Mouse (Mus musculus): ENCODE data around the gene Fgf11.
A peak's percentile ranks its signal among the peaks of the same experiment; 100 is the strongest.

The Fgf11 gene

DNA sequence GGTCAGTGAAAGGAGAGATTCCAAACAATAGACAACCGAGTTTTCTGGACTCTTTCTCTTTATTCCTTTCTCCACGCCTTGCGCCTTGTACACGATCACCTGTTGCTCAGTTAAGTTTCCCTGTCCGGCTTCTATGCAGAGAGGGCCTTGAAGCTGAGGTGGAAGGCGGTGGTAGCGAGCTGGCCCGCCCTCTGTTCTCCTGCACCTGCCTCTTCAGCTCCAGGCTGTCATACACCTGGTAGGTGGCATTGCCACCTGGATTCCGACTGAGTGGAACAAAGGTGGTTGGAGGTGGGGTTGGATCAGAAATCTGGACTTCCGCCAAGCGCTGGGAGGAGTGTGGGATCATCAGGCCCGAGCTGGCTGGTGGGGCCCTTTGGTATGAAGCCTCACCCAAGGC, 14.9 kb upstream of the Fgf11 start:
- DNase-seq (ENCODE audit: low read depth) = no peak

DNA sequence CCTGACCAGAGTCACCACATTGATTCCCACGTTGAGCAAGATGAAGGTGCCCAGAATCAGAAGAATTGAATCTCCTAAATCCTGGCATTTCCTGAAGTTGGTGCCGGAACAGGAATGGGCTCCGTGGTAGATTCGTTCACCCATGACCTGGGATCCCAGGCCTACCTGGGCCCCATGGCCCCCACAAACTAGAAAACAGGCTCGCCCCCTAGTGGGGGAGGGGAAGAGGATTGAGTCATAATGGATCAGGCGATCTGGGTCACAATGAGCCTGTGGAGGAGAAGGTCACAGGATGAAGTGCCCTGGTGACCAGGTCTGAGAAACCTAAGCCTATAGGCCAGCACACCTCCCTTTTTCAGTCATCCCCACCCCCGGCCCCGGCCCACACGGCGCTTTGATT, 13.5 kb upstream of the Fgf11 start, which contains the start of gene Gm39566:
Gene Gm39566 (minus strand): TSS at position 144 of the 400 bp plus-strand sequence.
- DNase-seq (ENCODE audit: low read depth) = no peak

DNA sequence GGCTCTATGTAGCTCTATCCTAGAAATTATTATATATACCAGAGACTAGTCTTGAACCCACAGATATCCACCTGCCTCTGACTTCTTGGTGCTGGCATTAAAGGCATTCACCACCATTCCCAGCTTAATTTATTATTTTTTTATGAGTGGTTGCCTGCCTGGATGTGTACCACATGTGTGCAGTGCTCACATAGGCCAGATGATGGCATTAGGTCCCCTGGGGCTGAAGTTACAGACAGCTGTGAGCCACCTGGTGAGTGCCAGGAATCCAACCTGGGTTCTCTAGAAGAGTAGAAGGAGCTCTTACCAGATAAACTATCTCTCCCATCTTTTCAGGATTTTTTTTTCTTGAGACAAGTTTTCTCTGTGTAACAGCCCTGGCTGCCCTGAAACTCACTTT, 8.6 kb upstream of the Fgf11 start:
- no peak for DNase-seq (ENCODE audit: low read depth)

DNA sequence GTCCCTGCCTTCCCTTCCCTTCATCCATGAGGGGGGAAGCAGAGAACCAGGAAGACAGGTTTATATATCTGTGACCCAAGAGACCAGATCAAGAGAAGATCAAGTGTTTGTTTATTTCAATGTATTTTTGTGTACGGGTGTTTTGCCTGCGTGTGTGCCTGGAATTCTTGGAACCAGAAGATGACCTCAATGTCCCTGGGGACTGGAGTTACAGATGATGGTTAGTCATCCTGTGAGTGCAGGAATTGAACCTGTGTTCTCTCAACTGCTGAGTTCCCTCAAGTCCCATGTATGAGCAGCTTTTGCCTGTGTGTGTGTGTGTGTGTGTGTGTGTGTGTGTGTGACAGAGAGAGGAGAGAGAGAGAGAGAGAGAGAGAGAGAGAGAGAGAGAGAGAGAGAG, 6.0 kb upstream of the Fgf11 start:
- DNase-seq (ENCODE audit: low read depth) = no peak

DNA sequence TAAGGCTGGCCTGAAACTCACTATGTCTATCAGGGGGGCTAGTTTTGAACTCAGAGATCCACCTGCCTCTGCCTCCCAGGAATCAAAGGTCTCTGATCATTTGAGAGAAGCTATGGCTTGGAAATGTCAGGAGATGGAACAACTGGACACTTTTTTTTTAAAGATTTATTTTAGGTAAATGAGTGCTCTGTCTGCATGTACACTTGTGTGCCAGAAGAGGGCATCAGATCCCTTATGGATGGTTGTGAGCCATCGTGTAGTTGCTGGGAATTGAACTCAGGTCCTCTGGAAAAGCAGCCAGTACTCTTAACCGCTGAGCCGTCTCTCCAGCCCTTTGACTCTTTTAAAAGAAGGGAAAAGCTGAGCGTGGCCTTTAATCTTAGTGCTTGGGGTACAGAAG, 4.7 kb upstream of the Fgf11 start:
- no peak for DNase-seq (ENCODE audit: low read depth)

DNA sequence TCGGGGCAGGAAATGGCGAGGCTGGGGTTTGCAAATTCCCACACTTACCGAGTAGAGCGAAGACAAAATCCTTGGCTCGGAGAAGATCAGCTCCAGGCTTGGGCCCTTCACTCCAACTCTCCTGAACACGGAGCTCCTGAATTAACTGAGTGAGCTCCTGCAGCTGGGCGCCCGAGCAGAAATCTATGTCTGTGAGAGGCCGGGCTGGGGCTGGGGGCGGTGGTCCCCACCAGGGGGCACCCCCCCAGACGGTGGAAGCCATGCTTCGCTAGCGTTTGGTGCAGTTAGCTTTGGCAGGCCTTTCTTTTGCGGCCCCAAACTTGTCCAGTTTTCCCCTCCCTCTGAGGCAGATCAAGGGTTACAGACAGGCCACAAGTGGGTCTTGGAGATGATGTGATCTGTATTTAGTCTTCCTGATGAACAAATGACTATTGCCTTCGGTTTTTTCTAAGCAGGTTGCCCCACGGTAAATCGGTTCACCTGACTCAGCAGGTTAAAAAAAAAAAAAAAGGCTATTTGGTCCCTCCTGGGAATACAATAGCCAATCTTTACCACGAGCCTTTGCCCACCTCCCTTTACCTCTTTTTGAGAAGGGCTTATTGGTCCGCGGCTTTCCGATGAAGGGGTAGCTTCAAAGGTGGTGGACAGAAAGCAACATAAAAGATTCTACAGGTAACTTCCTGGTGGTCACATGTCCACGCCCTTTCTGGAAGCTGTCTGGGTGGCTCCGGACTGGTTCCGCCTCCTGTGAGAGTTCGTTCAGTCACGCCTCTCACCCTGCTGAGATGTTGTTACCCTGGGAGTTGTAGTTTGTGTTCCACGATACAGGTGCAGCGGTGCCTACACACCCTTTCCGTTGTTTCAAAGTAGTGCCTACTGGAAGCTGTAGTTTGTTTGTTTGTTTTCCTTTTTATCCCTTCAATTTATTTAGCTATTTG, 3.6 kb upstream of the Fgf11 start, which contains the start of gene Tmem102:
Gene Tmem102 (minus strand): TSS at position 653 of the 938 bp plus-strand sequence.
- DNase-seq (ENCODE audit: low read depth) = no peak

DNA sequence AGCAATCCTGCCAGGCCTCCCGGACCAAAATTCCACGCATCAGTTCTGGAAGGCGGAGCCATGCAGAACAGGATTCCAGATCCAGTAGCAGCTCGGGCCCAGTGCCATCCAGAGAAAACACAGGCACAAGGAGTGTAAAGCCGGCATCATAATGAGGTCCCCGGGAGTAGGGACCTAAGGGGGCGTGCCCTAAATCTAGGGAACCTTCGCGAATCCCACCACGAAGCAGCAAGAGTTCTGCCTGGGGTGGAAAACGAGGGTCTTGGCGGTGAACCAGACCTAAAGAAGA, 2.9 kb upstream of the Fgf11 start:
- no peak for DNase-seq (ENCODE audit: low read depth)

DNA sequence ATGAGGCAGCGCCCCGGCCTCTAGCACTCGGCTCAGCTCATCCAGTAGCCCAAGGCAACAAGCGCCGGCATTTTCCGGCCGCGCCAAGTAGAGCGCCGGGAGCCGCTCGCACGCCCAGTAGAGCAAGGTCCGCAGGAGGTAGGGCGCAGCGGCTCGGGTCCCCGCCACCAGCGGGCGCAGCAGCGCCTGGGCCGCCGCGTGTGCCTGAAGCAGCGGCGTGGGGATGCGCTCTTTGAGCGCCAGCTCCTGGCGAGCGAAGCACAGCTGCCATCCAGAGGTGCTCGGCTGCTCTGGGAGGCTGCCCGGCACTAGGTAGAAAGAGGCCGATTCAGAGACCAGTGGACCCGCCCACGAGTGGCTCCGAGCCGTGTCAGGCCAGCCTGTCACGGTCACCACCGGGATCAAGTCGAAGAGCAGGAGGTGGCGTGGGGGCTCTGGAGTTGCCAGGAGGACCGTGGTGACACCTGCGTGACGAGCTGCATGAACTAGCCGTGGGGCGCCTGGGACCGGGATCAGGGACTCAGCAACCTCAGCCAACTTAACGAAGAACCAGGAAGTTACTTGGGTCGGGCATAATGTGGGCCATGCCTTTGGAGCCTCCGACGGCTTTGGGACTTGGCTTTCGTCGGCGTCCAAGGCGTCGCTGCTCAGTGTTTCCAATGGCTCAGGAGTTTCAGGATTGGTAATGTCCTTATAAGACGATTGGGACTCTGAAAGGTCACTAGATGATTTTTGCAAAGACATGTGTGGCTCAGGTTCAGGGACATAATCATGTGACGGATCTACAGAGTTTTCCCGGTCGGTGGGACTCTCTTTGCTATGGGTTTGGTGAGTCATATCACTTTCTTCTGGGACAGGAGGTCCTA, 2.4 kb upstream of the Fgf11 start:
- peak; percentile 42 for DNase-seq (ENCODE audit: low read depth)

DNA sequence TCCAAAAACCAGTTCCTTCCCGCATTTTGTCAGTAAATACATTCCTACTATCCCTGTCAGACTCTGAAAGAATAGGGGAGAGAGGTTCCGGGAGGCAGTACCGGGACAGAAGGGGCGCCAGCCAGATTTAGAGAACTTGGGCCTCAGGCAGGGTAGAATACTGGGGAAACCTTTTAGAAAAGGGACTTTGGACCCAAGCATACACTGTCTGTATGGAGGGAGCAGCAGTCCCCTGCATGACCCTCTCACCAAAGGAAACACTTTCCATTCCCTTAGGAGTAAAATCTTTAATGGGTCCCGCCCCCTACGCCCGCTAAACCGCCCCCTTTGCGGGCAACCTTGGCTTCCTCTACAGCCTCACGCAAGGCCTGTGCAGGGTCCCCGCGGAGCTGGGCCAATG, 1.7 kb upstream of the Fgf11 start:
- DNase-seq (ENCODE audit: low read depth) = no peak

DNA sequence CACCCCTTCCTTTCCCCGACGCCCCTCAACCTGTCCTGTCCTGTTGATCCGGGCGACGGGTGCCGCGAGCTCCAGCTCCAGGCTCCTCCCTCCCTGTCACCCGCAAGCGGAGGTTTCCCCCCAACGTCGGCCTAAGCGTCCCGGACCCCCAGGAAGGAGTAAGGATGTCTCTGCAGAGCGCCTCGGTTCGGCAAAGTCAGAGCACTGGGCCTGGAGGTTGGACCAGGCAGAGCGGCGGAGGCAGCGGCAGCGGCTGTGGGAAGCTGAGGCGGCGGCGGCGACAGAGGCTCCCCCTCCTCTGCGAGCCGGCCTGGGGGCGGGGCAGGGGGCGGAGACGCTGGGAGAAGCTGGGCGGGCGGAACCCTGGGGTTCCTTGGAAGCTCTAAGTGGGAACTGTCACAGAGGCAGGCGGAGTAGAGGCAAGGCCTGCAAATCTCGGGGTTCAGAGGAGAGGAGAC, 1.0 kb upstream of the Fgf11 start:
- peak; percentile 34 for DNase-seq (ENCODE audit: low read depth)

DNA sequence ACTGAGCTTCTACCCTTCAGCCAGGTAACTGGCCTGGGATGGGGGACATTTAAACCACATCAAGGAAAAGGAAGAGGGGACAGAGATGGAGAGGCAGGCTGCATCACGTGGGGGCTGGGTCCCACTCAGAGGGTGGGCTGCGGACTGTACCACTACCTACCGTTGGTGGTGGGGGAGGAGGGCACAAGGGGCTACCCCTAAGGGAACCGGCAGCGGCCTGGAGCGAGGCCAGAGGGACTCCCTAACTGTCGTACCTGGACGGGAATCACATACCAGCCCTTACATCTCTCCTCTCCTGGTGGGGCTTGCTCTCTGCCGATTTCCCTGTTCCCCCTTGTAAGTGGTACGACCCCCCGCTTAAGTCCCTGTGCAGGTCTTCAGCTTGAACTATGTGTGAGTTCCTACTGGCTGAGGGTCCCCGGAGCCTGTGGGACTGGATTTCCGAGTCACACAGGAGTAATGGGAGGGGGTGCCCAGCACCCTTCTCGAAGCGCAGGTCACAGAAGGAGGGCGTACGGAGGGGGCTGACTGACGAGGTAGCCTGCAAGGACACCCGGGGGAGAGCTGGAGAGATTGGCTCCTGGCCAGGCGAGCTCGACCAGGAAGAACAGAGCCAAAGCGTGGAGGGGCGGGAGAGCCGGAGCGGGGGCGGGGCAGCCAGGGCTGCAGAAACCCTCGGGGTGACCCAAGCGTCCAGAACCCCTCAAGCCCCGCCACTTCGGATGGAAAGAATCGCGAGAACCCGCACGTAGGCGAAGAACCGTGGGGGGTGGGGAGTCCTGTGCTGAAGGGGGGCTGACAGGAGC, 1.1 kb downstream of the Fgf11 start:
- no peak for DNase-seq (ENCODE audit: low read depth)

DNA sequence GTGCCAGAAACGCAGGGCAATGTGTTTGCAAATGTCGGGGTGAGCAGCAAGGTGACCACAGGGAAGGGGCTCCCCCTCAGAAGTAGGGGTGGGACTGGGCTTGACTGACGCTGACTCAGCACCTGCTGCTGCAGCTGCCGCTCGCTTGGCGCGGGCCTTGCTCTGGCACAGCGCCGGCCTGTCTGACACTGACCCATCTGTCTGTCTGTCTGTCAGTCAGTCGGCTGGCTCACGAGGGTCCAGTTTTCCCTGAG, 1.6 kb downstream of the Fgf11 start:
- no peak for DNase-seq (ENCODE audit: low read depth)

DNA sequence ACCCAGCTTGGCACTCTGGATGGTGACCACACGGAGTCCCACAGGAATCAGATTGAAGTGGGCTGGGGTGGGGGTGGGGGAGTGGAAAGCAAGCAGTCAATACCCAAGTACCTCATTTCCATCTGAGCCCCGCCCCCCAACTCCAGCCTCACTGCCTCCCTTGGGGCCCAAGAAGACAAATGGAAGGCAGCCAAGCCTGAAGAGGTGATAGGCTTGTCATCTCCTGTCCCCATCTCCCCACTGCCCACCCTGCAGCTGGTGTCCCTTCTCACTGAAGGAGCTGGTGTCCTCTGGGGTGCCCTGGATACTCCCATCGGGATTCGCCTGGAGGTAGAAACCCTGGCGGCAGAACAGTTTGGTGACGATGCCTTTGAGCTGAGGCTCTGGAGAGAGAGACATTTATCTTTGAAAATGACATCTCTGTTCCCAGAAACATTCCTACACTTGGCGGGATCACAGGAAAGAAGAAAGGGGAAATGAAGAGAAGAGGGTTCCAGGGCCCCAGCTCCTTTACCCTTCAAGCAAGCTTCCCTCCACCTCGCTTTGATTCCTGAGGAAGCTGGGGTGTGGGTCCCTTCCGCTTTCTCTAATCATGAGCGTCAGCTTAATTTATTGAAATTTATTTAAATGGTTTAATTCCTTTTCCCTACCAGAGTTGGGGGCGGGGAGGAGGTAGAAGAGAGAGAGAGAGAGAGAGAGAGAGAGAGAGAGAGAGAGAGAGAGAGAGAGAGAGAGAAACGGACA, 2.1 kb downstream of the Fgf11 start:
- DNase-seq (ENCODE audit: low read depth) = no peak

DNA sequence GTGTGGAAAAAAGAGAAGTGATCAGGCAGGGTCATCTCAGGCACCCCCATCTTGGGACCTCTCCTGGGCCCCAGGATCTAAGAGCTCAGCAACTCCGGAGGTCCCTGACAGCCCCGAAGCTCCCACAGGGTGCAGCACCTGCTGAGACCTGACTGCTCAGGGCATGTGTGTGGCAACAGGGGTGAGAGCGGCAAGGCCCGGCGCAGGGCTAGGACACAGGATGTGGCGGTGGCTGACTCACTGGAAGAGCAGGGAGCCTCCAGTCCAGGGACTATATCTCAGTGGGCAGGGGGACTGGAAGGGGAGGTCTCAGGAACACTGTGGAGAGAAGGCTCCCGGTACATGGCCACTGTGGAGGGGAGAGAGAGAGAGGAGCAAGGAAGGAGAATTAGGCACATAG, 3.7 kb downstream of the Fgf11 start:
- no peak for DNase-seq (ENCODE audit: low read depth)

DNA sequence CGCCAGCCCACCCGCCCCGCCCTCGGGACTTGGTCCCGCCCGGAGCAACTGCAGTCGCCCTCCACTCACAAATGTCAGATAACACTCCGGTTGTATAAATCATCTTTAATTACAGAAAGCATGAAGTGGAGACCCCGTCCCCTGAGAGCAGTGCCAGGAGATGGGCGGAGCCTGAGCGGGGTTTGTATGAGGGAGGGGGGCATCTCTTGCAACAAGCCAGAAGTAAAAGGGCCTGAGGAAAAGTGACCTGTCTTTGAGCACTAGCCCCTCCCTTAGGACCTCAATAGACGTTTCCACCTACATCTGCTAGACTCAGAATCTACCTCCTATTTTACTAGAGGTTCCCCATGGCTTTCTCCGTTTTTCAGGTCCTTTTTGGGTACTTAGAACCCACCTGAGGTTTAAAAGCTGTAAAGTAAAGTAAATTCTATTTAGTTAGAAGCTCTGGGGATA, 5.6 kb downstream of the Fgf11 start:
- no peak for DNase-seq (ENCODE audit: low read depth)

DNA sequence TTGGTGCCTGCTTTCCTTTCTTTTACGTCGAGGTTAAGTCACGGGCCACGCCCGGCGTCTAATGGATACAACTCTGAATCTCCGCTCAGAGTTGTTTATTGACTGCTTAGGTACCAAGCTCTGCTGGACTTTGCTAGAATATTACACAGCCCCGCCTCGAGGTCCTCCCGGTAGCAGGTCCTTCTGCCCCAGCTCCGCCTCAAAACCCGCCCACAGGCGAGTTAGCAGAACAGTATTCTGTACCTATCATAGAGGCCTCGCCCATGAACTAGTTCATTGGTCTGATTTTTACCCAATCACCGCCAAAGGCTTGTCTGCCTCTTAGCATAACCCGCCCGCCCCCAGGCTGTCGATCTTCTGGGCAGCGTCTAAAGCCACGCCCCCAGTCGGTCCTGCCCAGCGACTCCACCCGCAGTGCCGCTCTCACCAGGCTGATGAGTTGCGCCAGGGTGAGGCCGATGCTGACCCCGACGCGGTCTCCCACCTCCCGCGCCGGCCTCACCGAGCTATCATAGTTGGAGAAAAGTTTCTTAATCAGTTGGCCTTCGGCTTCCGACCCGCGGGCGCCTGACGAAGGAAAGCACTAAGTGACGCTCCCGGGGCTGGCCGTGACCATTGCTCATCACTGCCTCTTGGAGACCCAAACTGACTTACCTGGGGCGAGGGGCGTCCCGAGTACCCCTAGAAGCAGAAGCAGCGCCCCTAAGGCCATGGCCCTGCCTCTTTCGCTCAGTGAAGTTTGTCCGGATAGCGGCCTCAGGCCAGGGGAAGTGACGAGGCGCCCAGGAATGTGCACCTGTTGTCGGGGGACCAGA, 6.3 kb downstream of the Fgf11 start, which contains the start of gene Chrnb1:
Gene Chrnb1 (minus strand): TSS at position 776 of the 815 bp plus-strand sequence.
- DNase-seq (ENCODE audit: low read depth) = peak; percentile 96

DNA sequence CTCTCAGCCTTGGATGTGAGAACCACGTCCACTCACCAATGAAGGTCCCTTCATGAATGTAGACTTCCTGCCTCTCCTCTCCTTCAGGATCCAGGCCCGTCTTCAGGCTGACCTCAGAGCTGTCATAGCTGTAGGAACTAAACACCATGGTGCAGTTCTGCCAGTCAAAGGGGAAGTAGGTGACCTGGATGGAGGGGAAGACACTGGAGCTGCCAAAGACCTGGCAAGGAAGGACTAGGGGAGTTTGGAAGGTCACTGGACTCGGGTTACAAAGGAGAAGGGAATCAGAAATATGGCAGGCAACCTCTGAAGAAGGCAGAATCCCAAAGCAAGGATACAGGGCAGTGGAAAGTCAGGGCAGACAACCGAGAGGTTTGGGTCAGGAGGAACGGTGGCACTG, 8.2 kb downstream of the Fgf11 start:
- no peak for DNase-seq (ENCODE audit: low read depth)

DNA sequence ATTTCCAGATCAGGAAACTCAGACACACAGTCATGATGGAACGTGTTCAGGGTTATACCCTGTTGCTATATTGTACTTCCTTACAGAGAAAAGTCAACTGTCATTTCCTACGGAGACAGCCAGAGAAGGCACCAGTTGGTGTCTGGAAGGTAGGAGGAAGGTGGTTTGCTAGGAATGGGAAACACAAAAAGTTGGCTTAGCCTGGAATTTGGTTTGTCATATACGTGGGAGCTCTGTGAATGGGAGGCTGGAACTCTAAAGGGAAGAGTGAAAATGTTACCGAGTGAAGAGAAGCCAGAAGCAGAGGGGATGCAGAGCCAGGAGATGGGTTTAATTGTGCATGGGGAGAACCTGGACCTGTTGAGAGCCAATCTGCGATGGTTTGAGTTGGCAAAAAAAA, 10.2 kb downstream of the Fgf11 start:
- no peak for DNase-seq (ENCODE audit: low read depth)

DNA sequence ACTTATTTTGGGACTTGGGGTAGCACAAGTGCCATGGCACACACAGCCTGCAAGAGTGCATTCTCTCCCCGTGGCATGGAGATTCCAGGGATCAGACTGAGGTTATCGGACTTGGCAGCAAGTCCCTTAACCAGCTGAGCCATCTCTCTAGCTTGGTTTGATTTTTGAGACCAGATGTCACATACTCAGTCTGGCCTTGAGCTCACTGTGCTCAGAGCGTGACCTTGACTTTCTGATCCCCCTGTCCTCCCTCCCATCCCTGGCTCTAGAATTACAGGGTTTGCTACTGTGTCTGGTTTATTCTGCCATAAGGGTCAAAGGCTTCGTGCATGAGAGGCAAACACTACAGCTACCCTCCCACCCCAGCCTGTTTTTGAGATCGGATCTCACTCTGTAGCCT, 12.2 kb downstream of the Fgf11 start:
- no peak for DNase-seq (ENCODE audit: low read depth)

DNA sequence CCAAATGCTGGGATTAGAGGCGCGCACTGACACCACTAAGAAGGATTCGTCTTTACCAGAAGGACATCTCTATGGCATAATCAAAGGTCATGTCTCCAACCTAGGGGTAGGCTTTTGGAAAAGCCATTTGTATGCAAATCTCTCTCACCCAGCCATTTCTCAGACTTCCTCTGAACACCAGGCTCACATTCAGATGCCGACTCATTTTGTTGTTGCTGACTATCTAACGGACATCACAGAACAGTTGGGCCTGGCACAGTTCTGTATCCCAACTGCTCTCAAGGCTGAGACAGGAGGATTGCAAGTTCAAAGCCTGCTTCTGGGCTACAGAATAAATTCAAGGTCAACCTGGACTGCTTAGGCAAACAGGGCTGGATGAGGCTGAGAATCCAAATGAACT, 14.4 kb downstream of the Fgf11 start:
- no peak for DNase-seq (ENCODE audit: low read depth)

DNA sequence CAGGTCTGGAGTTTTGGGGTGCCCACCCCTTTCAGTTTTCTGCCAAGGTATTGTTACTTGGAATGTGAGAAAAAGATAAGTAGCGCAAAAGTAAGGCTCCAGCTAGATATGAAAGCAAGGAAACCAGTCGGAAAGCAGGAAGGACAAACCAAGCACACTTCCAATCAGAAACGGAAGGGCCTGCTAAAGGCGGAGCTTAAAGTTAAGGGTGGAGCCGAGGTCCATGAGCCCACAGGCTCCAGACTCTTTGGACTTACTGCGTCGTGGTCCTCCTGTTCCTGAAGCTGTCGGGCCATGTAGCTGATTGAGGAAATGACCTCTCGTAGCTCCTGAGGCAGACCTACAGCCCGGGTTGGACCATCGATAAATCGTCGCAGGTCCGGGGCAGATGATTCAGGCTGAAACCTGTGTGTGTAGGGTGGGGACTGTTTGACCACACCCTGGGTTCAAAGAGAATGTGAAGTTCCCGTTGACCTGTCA, 16.8 kb downstream of the Fgf11 start:
- DNase-seq (ENCODE audit: low read depth) = peak; percentile 72
